In genomic region chr1:161249442-161249841, GRCm38 (mm10) we compare ENCODE assay signal across 8 mouse cellular contexts. TPM values are rescaled to one million over a fixed set of nuclear protein-coding genes. Genes with fewer than 3 reads are reported as not detected.
A peak's percentile ranks its signal among the peaks of the same experiment; 100 is the strongest.
DNase-seq lines count a peak whose midpoint lies in the region; ATAC-seq and TF ChIP-seq lines count a peak whose summit lies in the region.

No protein-coding gene starts in this region.

- H3K9ac ChIP-seq in intestine, embryonic 16.5 days (ENCODE audit: low read depth, low read length): peak overlapping the region; percentile 98
- peak overlapping the region; percentile 44 for H3K9ac ChIP-seq in liver, postnatal 0 days (replicated peaks)

- 0 out of 2 replicates have a peak, but pooled peaks have one; percentile 31 for TF ChIP-seq EP300 in liver, postnatal 0 days (IDR thresholded peaks at IDR 0.05; ENCODE audit: low read depth)

- 47% methylated on average over 6 of the region's 6 CpGs for WGBS in embryonic facial prominence, embryonic 10.5 days
- 6% methylated on average over 6 of the region's 6 CpGs for WGBS in intestine, embryonic 16.5 days
- WGBS in liver, postnatal 0 days (ENCODE audit: insufficient replicate concordance): 12% methylated on average over 6 of the region's 6 CpGs

- H3K4me2 ChIP-seq in intestine, embryonic 16.5 days (ENCODE audit: low read depth, low read length): peak overlapping the region; percentile 58
- peak overlapping the region; percentile 78 for H3K4me2 ChIP-seq in liver, postnatal 0 days (ENCODE audit: low read depth, low read length)

- H3K36me3 ChIP-seq in embryonic facial prominence, embryonic 10.5 days (replicated peaks): peaks cover 38% of the 10 kb centered on the region
- 0 out of 2 replicates have a peak, but pooled peaks cover 3% of the 10 kb centered on the region for H3K36me3 ChIP-seq in intestine, embryonic 16.5 days (ENCODE audit: control insufficient read depth, insufficient read depth, low read length)
- peaks cover 17% of the 10 kb centered on the region for H3K36me3 ChIP-seq in liver, postnatal 0 days (replicated peaks; ENCODE audit: insufficient read depth, low read length)

- no peaks in the 10 kb centered on the region for H3K9me3 ChIP-seq in embryonic facial prominence, embryonic 10.5 days
- H3K9me3 ChIP-seq in intestine, embryonic 16.5 days (ENCODE audit: control insufficient read depth, low read length): no peaks in the 10 kb centered on the region
- H3K9me3 ChIP-seq in liver, postnatal 0 days (ENCODE audit: low read length): no peaks in the 10 kb centered on the region

- H3K4me3 ChIP-seq in embryonic facial prominence, embryonic 10.5 days: peak overlapping the region; percentile 97
- peak overlapping the region; percentile 94 for H3K4me3 ChIP-seq in intestine, embryonic 16.5 days (ENCODE audit: low read length)
- peak overlapping the region; percentile 80 for H3K4me3 ChIP-seq in liver, postnatal 0 days (ENCODE audit: low read depth, low read length)

- ATAC-seq in frontal cortex, adult (ENCODE audit: low TSS enrichment): peak; percentile 42
- ATAC-seq in intestine, embryonic 16.5 days: no peak
- ATAC-seq in liver, postnatal 0 days: no peak

- H3K27me3 ChIP-seq in embryonic facial prominence, embryonic 10.5 days (replicated peaks; ENCODE audit: low read depth, poor library complexity, severe bottlenecking): peaks cover 7% of the 10 kb centered on the region
- no peaks in the 10 kb centered on the region for H3K27me3 ChIP-seq in intestine, embryonic 16.5 days (replicated peaks; ENCODE audit: control insufficient read depth, insufficient read depth, low read length)
- H3K27me3 ChIP-seq in liver, postnatal 0 days (ENCODE audit: insufficient read depth, low read length): no peaks in the 10 kb centered on the region

- peak overlapping the region; percentile 97 for H3K27ac ChIP-seq in embryonic facial prominence, embryonic 10.5 days (replicated peaks)
- H3K27ac ChIP-seq in intestine, embryonic 16.5 days (ENCODE audit: low read length): peak overlapping the region; percentile 71; the same call in 1 of the 2 replicates
- H3K27ac ChIP-seq in liver, postnatal 0 days (ENCODE audit: low read depth): peak overlapping the region; percentile 96

- no peak for TF ChIP-seq CTCF in liver, postnatal 0 days (IDR thresholded peaks at IDR 0.05; ENCODE audit: low read depth)

- peaks cover 38% of the 10 kb centered on the region for H3K4me1 ChIP-seq in embryonic facial prominence, embryonic 10.5 days
- peaks cover 25% of the 10 kb centered on the region for H3K4me1 ChIP-seq in intestine, embryonic 16.5 days (ENCODE audit: control insufficient read depth, insufficient read depth, low read length)
- H3K4me1 ChIP-seq in liver, postnatal 0 days (ENCODE audit: insufficient read depth): peaks cover 69% of the 10 kb centered on the region

- no peak for DNase-seq in frontal cortex, postnatal 25 days (ENCODE audit: low spot score in 2 of 2)
- DNase-seq in embryonic facial prominence, embryonic 10.5 days (ENCODE audit: low spot score): no peak
- DNase-seq in liver, postnatal 0 days: no peak
- DNase-seq in T-cell, adult 2 months (ENCODE audit: low spot score): no peak
- DNase-seq in spleen, adult 18-20 months: no peak
- DNase-seq in layer of hippocampus, postnatal 25 days (ENCODE audit: extremely low spot score in 1 of 2, low spot score in 1 of 2): no peak

RNA-seq across cellular contexts. Expression of gene Prdx6, which starts 1.6 kb away (rescaled TPM):
- 783 and 804 TPM in 2 replicates for polyA plus RNA-seq in embryonic facial prominence, embryonic 10.5 days (2016; fragmentation: Nextera tagmentation; extraction: Ambion mirVana)
- 488 and 543 TPM in 2 replicates for polyA plus RNA-seq in intestine, embryonic 16.5 days (2015; fragmentation: Nextera tagmentation; extraction: Ambion mirVana)
- 516 and 560 TPM in 2 replicates for polyA plus RNA-seq in liver, postnatal 0 days (2015; fragmentation: Nextera tagmentation; extraction: Ambion mirVana)
- total RNA-seq in layer of hippocampus, postnatal 25 days (2021): 100 to 1,000 TPM; 300 to 347 TPM
